Mouse (Mus musculus) cerebellum, postnatal 14 days (tissue): ENCODE measurements around the gene Cdkl4.

ENCODE experiments used
- DNase-seq, 2 experiments: peaks; one replicate each; pipeline ENCODE4 v3.0.0; 2021; ENCODE audit warnings: mixed read lengths in 2 of 2

Cdkl4 gene

DNA sequence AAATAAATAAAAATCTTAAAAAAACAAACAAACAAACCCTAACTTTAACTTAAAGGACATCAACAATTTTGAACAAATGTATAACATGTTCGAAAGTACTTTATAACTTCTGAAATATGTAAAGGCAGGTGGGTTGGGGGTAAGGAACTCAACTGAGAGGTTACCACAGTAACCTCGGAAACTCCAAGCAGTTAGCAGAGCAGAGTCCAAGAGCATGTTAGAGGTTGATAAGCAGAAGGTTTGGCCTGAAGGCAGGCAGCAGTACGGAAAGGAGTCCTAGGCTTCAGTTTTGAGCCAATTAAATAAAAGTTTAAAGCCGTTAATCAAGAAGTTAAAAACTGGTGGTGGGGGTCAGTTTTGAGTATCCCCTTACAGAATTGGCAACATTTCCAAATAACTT is 101.1 kb downstream of the Cdkl4 start:
- DNase-seq, result no peak
